Mouse (Mus musculus) liver, postnatal 0 days (tissue): ENCODE results near the gene Esr1. TPM values are rescaled to one million over a fixed set of nuclear protein-coding genes. Genes with fewer than 3 reads are reported as not detected.
"Not testable (repeated sequence)": the region's sequence is repeated elsewhere in the genome, so short reads cannot be mapped to it uniquely, and the experiment has no call there.

Source experiments
- ATAC-seq: fragments of 200-750 bp; cut with Nextera tagmentation; 2 replicates; pipeline ENCODE4 v1.8.0; 2017; ENCODE audit warnings: mild to moderate bottlenecking, moderate library complexity
- DNase-seq: peaks from one replicate; pipeline ENCODE4 v3.0.0-alpha.2; 2016
- H3K27ac ChIP-seq: fragments of 300-500 bp; sonication (generic); 2 replicates; pipeline ENCODE4 v1.5.1; 2014; ENCODE audit warnings: antibody characterized with exemption, moderate library complexity, mild to moderate bottlenecking, low read depth
- H3K27me3 ChIP-seq: fragments of 300-500 bp; sonication (generic); 2 replicates; pipeline ENCODE4 v1.6.1; 2014; ENCODE audit warnings: low read length, control low read depth, mixed read lengths; ENCODE audit not compliant: insufficient read depth
- H3K36me3 ChIP-seq: fragments of 300-500 bp; sonication (generic); replicated peaks from 2 replicates; pipeline ENCODE4 v1.6.1; 2014; ENCODE audit warnings: mild to moderate bottlenecking, control low read depth, low read length, moderate library complexity, mixed read lengths; ENCODE audit not compliant: insufficient read depth
- H3K4me1 ChIP-seq: fragments of 300-500 bp; sonication (generic); 2 replicates; pipeline ENCODE4 v1.6.1; 2014; ENCODE audit warnings: antibody characterized with exemption, mild to moderate bottlenecking, control low read depth; ENCODE audit not compliant: insufficient read depth
- H3K4me2 ChIP-seq: fragments of 300-500 bp; sonication (generic); 2 replicates; pipeline ENCODE4 v1.6.1; 2014; ENCODE audit warnings: low read depth, mild to moderate bottlenecking, low read length, moderate library complexity, mixed read lengths
- H3K4me3 ChIP-seq: fragments of 300-500 bp; sonication (generic); 2 replicates; pipeline ENCODE4 v1.5.1; 2014; ENCODE audit warnings: low read depth, low read length
- H3K9ac ChIP-seq: fragments of 300-500 bp; sonication (generic); replicated peaks from 2 replicates; pipeline ENCODE4 v1.6.1; 2014; ENCODE audit warnings: mild to moderate bottlenecking, moderate library complexity
- H3K9me3 ChIP-seq: fragments of 300-500 bp; sonication (generic); 2 replicates; pipeline ENCODE4 v1.6.1; 2016; ENCODE audit warnings: mild to moderate bottlenecking, control low read depth, low read length, mixed read lengths
- CTCF ChIP-seq: sonication (generic); IDR thresholded peaks from 2 replicates; pipeline ENCODE4 v1.5.1; 2016; ENCODE audit warnings: antibody characterized with exemption, low read depth
- EP300 ChIP-seq: IDR thresholded peaks from 2 replicates; pipeline ENCODE4 v1.6.1; 2016; ENCODE audit warnings: antibody characterized with exemption, low read depth, mild to moderate bottlenecking
- WGBS: fragments of 180-500 bp; shearing (Covaris S2); extraction: QIAGEN DNeasy Blood & Tissue Kit; methylation state at CpG from one replicate; pipeline ENCODE4 v1.1.7; 2014; ENCODE audit not compliant: insufficient replicate concordance; 5-methylcytosine and 5-hydroxymethylcytosine counted together
- polyA plus RNA-seq: library from polyadenylated mRNA; unstranded; fragments of >200 nt; fragmentation: Nextera tagmentation; extraction: Ambion mirVana; gene quantifications from 2 replicates; pipeline ENCODE4 v1.2.1, GENCODE M21; 2015

Esr1 gene
- polyA plus RNA-seq, 1 experiment from 2014 or later = 1.0 TPM

GRCm38 (mm10) chr10:4618026-4618425, 6.6 kb downstream of the Esr1 start:
- 56% methylated on average over 2 of the region's 2 CpGs for WGBS
- H3K9ac ChIP-seq = no peak overlapping the region
- H3K27ac ChIP-seq = no peak overlapping the region
- H3K4me3 ChIP-seq = no peak overlapping the region
- H3K4me1 ChIP-seq = 0 out of 2 replicates have a peak, but pooled peaks cover 2% of the 10 kb centered on the region
- no peak for TF ChIP-seq CTCF
- TF ChIP-seq EP300 = no peak
- no peaks in the 10 kb centered on the region for H3K36me3 ChIP-seq
- no peaks in the 10 kb centered on the region for H3K27me3 ChIP-seq
- no peak overlapping the region for H3K4me2 ChIP-seq
- H3K9me3 ChIP-seq = no peaks in the 10 kb centered on the region
- DNase-seq (no peak), ATAC-seq (no peak)

GRCm38 (mm10) chr10:4618686-4619085, 7.3 kb downstream of the Esr1 start:
- H3K9ac ChIP-seq = no peak overlapping the region
- H3K4me1 ChIP-seq = no peaks in the 10 kb centered on the region
- no peak overlapping the region for H3K4me3 ChIP-seq
- DNase-seq = no peak
- H3K27ac ChIP-seq = no peak overlapping the region
- H3K9me3 ChIP-seq = no peaks in the 10 kb centered on the region
- no peaks in the 10 kb centered on the region for H3K27me3 ChIP-seq
- TF ChIP-seq EP300 (no peak), CTCF (no peak)
- H3K4me2 ChIP-seq = no peak overlapping the region
- WGBS = 69% methylated on average over 5 of the region's 5 CpGs
- H3K36me3 ChIP-seq = no peaks in the 10 kb centered on the region
- no peak for ATAC-seq

GRCm38 (mm10) chr10:4619426-4619825, 8.0 kb downstream of the Esr1 start:
- H3K36me3 ChIP-seq, H3K27ac ChIP-seq, H3K4me3 ChIP-seq, H3K4me2 ChIP-seq, H3K27me3 ChIP-seq, H3K9me3 ChIP-seq, DNase-seq, ATAC-seq, H3K9ac ChIP-seq, H3K4me1 ChIP-seq: not testable (repeated sequence)
- WGBS = 79% methylated on average over 1 of the region's 1 CpGs

GRCm38 (mm10) chr10:4620596-4621504, 9.5 kb downstream of the Esr1 start:
- H3K9ac ChIP-seq = no peak overlapping the region

GRCm38 (mm10) chr10:4621505-4621815, 10.1 kb downstream of the Esr1 start:
- H3K27me3 ChIP-seq = no peaks in the 10 kb centered on the region
- H3K9me3 ChIP-seq = no peaks in the 10 kb centered on the region
- H3K4me1 ChIP-seq = peaks cover 3% of the 10 kb centered on the region; the same call in 1 of the 2 replicates
- DNase-seq = no peak
- H3K27ac ChIP-seq = no peak overlapping the region
- no peak overlapping the region for H3K4me3 ChIP-seq
- ATAC-seq = no peak
- TF ChIP-seq CTCF (no peak), EP300 (no peak)
- H3K4me2 ChIP-seq = no peak overlapping the region
- 89% methylated on average over 5 of the region's 5 CpGs for WGBS
- H3K9ac ChIP-seq = no peak overlapping the region
- no peaks in the 10 kb centered on the region for H3K36me3 ChIP-seq

More at GRCm38 (mm10) chr10:4620596-4621504, 9.5 kb downstream of the Esr1 start:
- DNase-seq (no peak), ATAC-seq (no peak)
- no peaks in the 10 kb centered on the region for H3K36me3 ChIP-seq
- no peaks in the 10 kb centered on the region for H3K9me3 ChIP-seq
- WGBS = 75% methylated on average over 24 of the region's 24 CpGs
- H3K27me3 ChIP-seq = no peaks in the 10 kb centered on the region
- H3K4me3 ChIP-seq = no peak overlapping the region
- peaks cover 3% of the 10 kb centered on the region; the same call in 1 of the 2 replicates for H3K4me1 ChIP-seq
- TF ChIP-seq CTCF = no peak
- TF ChIP-seq EP300 = no peak
- H3K27ac ChIP-seq = no peak overlapping the region
- H3K4me2 ChIP-seq = no peak overlapping the region

- TF ChIP-seq EP300 = no peak
- no peak for TF ChIP-seq CTCF
- Histone ChIP-seq H3K9me3 (no peaks in the 10 kb centered on the region), H3K36me3 (no peaks in the 10 kb centered on the region), H3K9ac (no peak overlapping the region), H3K4me1 (peaks cover 3% of the 10 kb centered on the region; the same call in 1 of the 2 replicates), H3K27me3 (no peaks in the 10 kb centered on the region), H3K4me3 (no peak overlapping the region), H3K27ac (no peak overlapping the region), H3K4me2 (no peak overlapping the region)
- no peak for ATAC-seq
- DNase-seq = no peak
These were observed 11.9 kb downstream of the Esr1 start for GRCm38 (mm10) chr10:4623319-4623718.
